Mouse (Mus musculus) B cell, adult 67 days (primary cell): Measurements from ENCODE around the gene Gm29427. TPM values are rescaled to one million over a fixed set of nuclear protein-coding genes. Genes with fewer than 3 reads are reported as not detected.

Experiments
- total RNA-seq, 2 experiments: library from RNA; stranded (reverse); gene quantifications; 4 replicates each; pipeline ENCODE4 v1.2.4; 2023

Gm29427 gene
- not detected for total RNA-seq

GRCm38 (mm10) chr1:130715561-130716217 lies at the start of gene Gm29427:
Gene Gm29427 (minus strand): TSS chr1:130715799.

DNA sequence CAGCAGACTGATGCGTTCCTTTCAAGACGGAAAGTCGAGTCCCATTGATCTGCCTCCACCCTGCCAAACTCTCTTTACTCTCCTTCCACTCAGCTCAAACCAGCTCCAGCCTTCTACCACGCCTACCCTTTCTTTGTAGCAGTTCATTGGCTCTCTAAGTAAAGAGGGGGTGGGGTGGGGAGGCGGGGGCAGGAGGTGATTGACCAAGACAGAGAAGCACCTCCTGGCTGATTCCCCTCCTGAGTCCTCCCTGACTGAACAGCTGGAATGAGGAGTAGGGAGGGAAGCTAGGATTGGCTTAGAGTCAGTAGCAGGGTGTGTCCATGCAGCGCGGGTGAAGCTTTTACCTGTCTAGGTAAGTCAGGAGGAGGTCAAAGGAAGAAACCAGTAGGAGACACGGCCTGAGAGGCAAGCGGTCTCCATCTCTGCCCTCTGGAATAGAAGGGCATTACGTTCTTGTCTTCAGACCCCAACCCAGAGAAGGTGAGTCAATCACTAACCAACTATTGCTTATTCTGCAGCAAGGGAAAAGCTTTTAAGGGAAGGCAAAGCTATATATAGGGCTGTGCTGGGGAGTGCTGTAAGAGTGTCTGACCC lies 16.2 kb upstream of the Gm29427 start, which contains the start of gene AA986860:
Gene AA986860, plus strand, starts transcription at position 236 of the 597 bp plus-strand sequence.

GRCm38 (mm10) chr1:130729153-130729552 lies 13.6 kb upstream of the Gm29427 start, which contains the start of gene Pfkfb2:
Gene Pfkfb2 (minus strand): TSS chr1:130729253.

DNA sequence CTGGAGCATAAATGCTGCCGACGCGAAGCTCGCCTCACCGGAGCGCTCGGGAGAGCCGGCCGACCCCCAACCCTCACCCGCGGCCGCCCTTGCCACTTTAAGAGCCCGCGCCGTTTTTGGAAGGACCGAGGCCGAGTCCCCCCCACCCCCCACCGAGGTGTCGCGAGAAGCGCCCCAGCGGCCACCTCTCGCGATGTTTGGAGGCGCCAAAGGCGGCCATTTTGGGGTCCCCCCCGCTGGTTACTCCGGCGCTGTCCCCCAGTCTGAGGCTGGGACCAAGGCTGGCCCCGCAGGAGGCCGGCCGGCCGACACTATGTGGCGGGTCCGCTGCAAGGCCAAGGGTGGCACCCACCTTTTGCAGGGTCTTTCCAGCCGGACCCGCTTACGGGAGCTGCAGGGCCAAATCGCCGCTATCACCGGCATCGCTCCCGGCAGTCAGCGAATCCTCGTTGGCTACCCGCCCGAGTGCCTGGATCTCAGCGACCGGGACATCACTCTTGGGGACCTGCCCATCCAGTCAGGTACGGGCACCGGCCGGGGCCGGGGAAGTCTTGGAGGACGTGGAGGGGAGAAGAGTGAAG lies 1.8 kb upstream of the Gm29427 start, which contains the start of gene Yod1:
Gene Yod1, plus strand, starts transcription at position 37 of the 581 bp plus-strand sequence.

GRCm38 (mm10) chr1:130661454-130661853 lies 54.1 kb downstream of the Gm29427 start, which contains the start of gene C4bp:
Gene C4bp (minus strand): TSS chr1:130661632.

GRCm38 (mm10) chr1:130629521-130629920 lies 86.1 kb downstream of the Gm29427 start, which contains the start of gene Zp3r:
Gene Zp3r (minus strand): TSS chr1:130629621.

Other genes with a start within 250 kb of the Gm29427 start
- gene Zp3r, start 86.2 kb downstream of the Gm29427 start, total RNA-seq, result not detected
- not detected for gene C4bp, start 54.2 kb downstream of the Gm29427 start, total RNA-seq
- 10 to 100 TPM; 10.0 to 14.5 TPM for gene Yod1, start 1.5 kb upstream of the Gm29427 start, total RNA-seq
- gene Pfkfb2, start 13.5 kb upstream of the Gm29427 start, total RNA-seq, result 10 to 100 TPM; 24.2 to 26.4 TPM
- under 1 TPM; 0.36 to 0.73 TPM for gene AA986860, start 16.2 kb upstream of the Gm29427 start, total RNA-seq
- gene Fcamr, start 85.1 kb upstream of the Gm29427 start, total RNA-seq, result not detected
- 1 to 10 TPM; 4.4 to 4.6 TPM for gene Pigr, start 110.9 kb upstream of the Gm29427 start, total RNA-seq
- 1,000 to 10,000 TPM; 1,016 to 1,048 TPM for gene Fcmr, start 149.9 kb upstream of the Gm29427 start, total RNA-seq
- gene Il24, start 171.7 kb upstream of the Gm29427 start, total RNA-seq, result not detected
- gene Il20, start 195.7 kb upstream of the Gm29427 start, total RNA-seq, result not detected
- gene Il19, start 224.3 kb upstream of the Gm29427 start, total RNA-seq, result not detected